ENCODE assay signal across 8 mouse cellular contexts in genomic region chr13:61804168-61804874, GRCm38 (mm10).
DNase-seq lines count a peak whose midpoint lies in the region; ATAC-seq and TF ChIP-seq lines count a peak whose summit lies in the region.
"Not testable (repeated sequence)": the region's sequence is repeated elsewhere in the genome, so short reads cannot be mapped to it uniquely, and the experiment has no call there.

No protein-coding gene starts in this region.

- not testable (repeated sequence) for TF ChIP-seq CTCF in MEL (IDR thresholded peaks at IDR 0.05 in 2 of 3, conservative IDR thresholded peaks at IDR 0.05 in 1 of 3; ENCODE audit: control insufficient read depth in 1 of 3, insufficient read depth in 1 of 3, low read depth in 2 of 3, low read length in 3 of 3, poor library complexity in 1 of 3, severe bottlenecking in 1 of 3); testis, adult 2 months (IDR thresholded peaks at IDR 0.05; ENCODE audit: control insufficient read depth, insufficient read depth, insufficient replicate concordance, low read depth, low read length)

- not testable (repeated sequence) for H3K36me3 ChIP-seq in MEL (ENCODE audit: control insufficient read depth in 1 of 2, insufficient read depth in 2 of 2, low read length in 2 of 2); hindbrain, embryonic 11.5 days (ENCODE audit: control insufficient read depth, insufficient read depth, low read length); lung, embryonic 16.5 days (ENCODE audit: control insufficient read depth, insufficient read depth, low read length); neural tube, embryonic 15.5 days; testis, adult 2 months (ENCODE audit: control insufficient read depth, insufficient read depth, low read length)

- TF ChIP-seq POLR2A in MEL (IDR thresholded peaks at IDR 0.05; ENCODE audit: control insufficient read depth in 1 of 2, insufficient read depth in 1 of 2, low read depth in 1 of 2, low read length in 2 of 2, poor library complexity in 1 of 2) = peak in 1 of 2 experiments; percentile 63; a peak in 1 of 4 replicates
- not testable (repeated sequence) for TF ChIP-seq POLR2A in testis, adult 2 months (IDR thresholded peaks at IDR 0.05; ENCODE audit: control insufficient read depth, low read depth, low read length)

- not testable (repeated sequence) for H3K4me1 ChIP-seq in MEL (ENCODE audit: control insufficient read depth in 1 of 2, insufficient read depth in 2 of 2, low read length in 2 of 2); hindbrain, embryonic 11.5 days (replicated peaks; ENCODE audit: control insufficient read depth, insufficient read depth, low read length); lung, embryonic 16.5 days (replicated peaks; ENCODE audit: control insufficient read depth, insufficient read depth, low read length); neural tube, embryonic 15.5 days; testis, adult 2 months (ENCODE audit: control insufficient read depth, insufficient read depth, low read length)

- H3K27me3 ChIP-seq in MEL (ENCODE audit: control insufficient read depth in 1 of 2, insufficient read depth in 2 of 2, low read length in 2 of 2); hindbrain, embryonic 11.5 days (ENCODE audit: control insufficient read depth, insufficient read depth, low read length); lung, embryonic 16.5 days (ENCODE audit: control insufficient read depth, insufficient read depth, low read depth, low read length); neural tube, embryonic 15.5 days (replicated peaks); testis, adult 2 months (ENCODE audit: control insufficient read depth, insufficient read depth, low read length): not testable (repeated sequence)

- peak overlapping the region; percentile 70 to 78 for H3K4me3 ChIP-seq in MEL (ENCODE audit: control insufficient read depth in 1 of 2, insufficient read depth in 1 of 2, low read depth in 2 of 2, low read length in 2 of 2)
- H3K4me3 ChIP-seq in hindbrain, embryonic 11.5 days (ENCODE audit: low read depth, low read length) = peak overlapping the region; percentile 36
- peak overlapping the region; percentile 66 for H3K4me3 ChIP-seq in lung, embryonic 16.5 days (ENCODE audit: low read length)
- peak overlapping the region; percentile 65 for H3K4me3 ChIP-seq in neural tube, embryonic 15.5 days (replicated peaks)
- peak overlapping the region; percentile 98 for H3K4me3 ChIP-seq in testis, adult 2 months (ENCODE audit: control insufficient read depth, low read depth, low read length)

- not testable (repeated sequence) for TF ChIP-seq EP300 in MEL (IDR thresholded peaks at IDR 0.05; ENCODE audit: low read depth in 1 of 2, low read length in 2 of 2)

- peak; percentile 87 for DNase-seq in MEL (ENCODE audit: low read depth, low spot score)
- DNase-seq in cerebellum, postnatal 14 days = peak; percentile 5 to 10
- peak; percentile 3 for DNase-seq in frontal cortex, postnatal 14 days (ENCODE audit: low spot score in 2 of 2)
- DNase-seq in hindbrain, embryonic 11.5 days (ENCODE audit: low spot score) = peak; percentile 62
- peak; percentile 6 to 19 for DNase-seq in layer of hippocampus, postnatal 10 days (ENCODE audit: low spot score in 2 of 2)

- ATAC-seq in hindbrain, embryonic 11.5 days (ENCODE audit: low FRiP score) = peak; percentile 75; the same call in 1 of the 2 replicates
- ATAC-seq in lung, embryonic 16.5 days (ENCODE audit: low read depth) = peak; percentile 71
- ATAC-seq in neural tube, embryonic 15.5 days (ENCODE audit: low FRiP score) = peak; percentile 74

- H3K4me2 ChIP-seq in hindbrain, embryonic 11.5 days (replicated peaks; ENCODE audit: low read depth, low read length) = peak overlapping the region; percentile 30; the same call in 1 of the 2 replicates
- peak overlapping the region; percentile 51 for H3K4me2 ChIP-seq in lung, embryonic 16.5 days (ENCODE audit: low read depth, low read length)
- H3K4me2 ChIP-seq in neural tube, embryonic 15.5 days = peak overlapping the region; percentile 66

- WGBS in hindbrain, embryonic 11.5 days = 2% methylated on average over 19 of the region's 19 CpGs
- 2% methylated on average over 19 of the region's 19 CpGs for WGBS in lung, embryonic 16.5 days
- WGBS in neural tube, embryonic 15.5 days = 1% methylated on average over 19 of the region's 19 CpGs

- not testable (repeated sequence) for H3K79me2 ChIP-seq in MEL (ENCODE audit: control insufficient read depth, insufficient read depth, low read length, poor library complexity)

- TF ChIP-seq RAD21 in MEL (IDR thresholded peaks at IDR 0.05; ENCODE audit: low read depth, low read length) = not testable (repeated sequence)

- H3K27ac ChIP-seq in MEL (ENCODE audit: control insufficient read depth, low read depth, low read length) = peak overlapping the region; percentile 70
- H3K27ac ChIP-seq in hindbrain, embryonic 11.5 days (ENCODE audit: low read depth, low read length); neural tube, embryonic 15.5 days (replicated peaks): not testable (repeated sequence)
- peak overlapping the region; percentile 37 for H3K27ac ChIP-seq in lung, embryonic 16.5 days (ENCODE audit: low read length)
- H3K27ac ChIP-seq in testis, adult 2 months (ENCODE audit: control insufficient read depth, insufficient read depth, low read depth, low read length) = peak overlapping the region; percentile 76

- H3K9me3 ChIP-seq in MEL (replicated peaks; ENCODE audit: insufficient read depth, low read length); hindbrain, embryonic 11.5 days (ENCODE audit: control insufficient read depth, low read length); lung, embryonic 16.5 days (ENCODE audit: control insufficient read depth, low read length); neural tube, embryonic 15.5 days (replicated peaks): not testable (repeated sequence)

- H3K9ac ChIP-seq in MEL (ENCODE audit: control insufficient read depth, low read depth, low read length, poor library complexity, severe bottlenecking) = peak overlapping the region; percentile 75
- H3K9ac ChIP-seq in hindbrain, embryonic 11.5 days (ENCODE audit: low read depth, low read length) = peak overlapping the region; percentile 43; the same call in 1 of the 2 replicates
- peak overlapping the region; percentile 74 for H3K9ac ChIP-seq in lung, embryonic 16.5 days (ENCODE audit: low read length)
- H3K9ac ChIP-seq in neural tube, embryonic 15.5 days (replicated peaks) = peak overlapping the region; percentile 60

TF ChIP-seq in MEL, 35 proteins besides CTCF, POLR2A, EP300 and RAD21:
- TF ChIP-seq E2F4 (IDR thresholded peaks at IDR 0.05; ENCODE audit: borderline replicate concordance, low read depth, low read length) = peak; percentile 92
- 0 out of 2 replicates have a peak, but pooled peaks have one; percentile 12 for TF ChIP-seq TBP (IDR thresholded peaks at IDR 0.05; ENCODE audit: low read depth, low read length)
- peak; percentile 49 for TF ChIP-seq SIN3A (IDR thresholded peaks at IDR 0.05; ENCODE audit: low read length)
- TF ChIP-seq MXI1 (IDR thresholded peaks at IDR 0.05; ENCODE audit: low read depth, low read length) = peak; percentile 40; the same call in 1 of the 2 replicates
- TF ChIP-seq HCFC1 (IDR thresholded peaks at IDR 0.05; ENCODE audit: low read depth, low read length) = peak; percentile 64
- peak; percentile 27; the same call in 1 of the 2 replicates for TF ChIP-seq NELFE (IDR thresholded peaks at IDR 0.05; ENCODE audit: low read depth, low read length)

Comparison
In these comparisons a context has a peak if more than half of its experiments do, and no peak if none do; other contexts are left out.
1. DNase-seq: peak in every context shown above with its lines; median percentile 87 in MEL; 62 in hindbrain, embryonic 11.5 days; 12 in layer of hippocampus, postnatal 10 days; 8 in cerebellum, postnatal 14 days; 3 in frontal cortex, postnatal 14 days.
2. H3K4me3 ChIP-seq: peak in every context shown above with its lines; median percentile 98 in testis, adult 2 months; 74 in MEL; 66 in lung, embryonic 16.5 days; 65 in neural tube, embryonic 15.5 days; 36 in hindbrain, embryonic 11.5 days.